Mouse (Mus musculus): ENCODE measurements around the gene Camsap2. TPM values are rescaled to one million over a fixed set of nuclear protein-coding genes. Genes with fewer than 3 reads are reported as not detected.

The Camsap2 gene
- polyA plus RNA-seq, 1 experiment from 2014 or later: 8.6 TPM

GRCm38 (mm10) chr1:136258495-136258894, 87.4 kb downstream of the Camsap2 start:
- ATAC-seq (replicated peaks; ENCODE audit: low FRiP score, low read depth): no peak
- Histone ChIP-seq H3K27me3 (ENCODE audit: insufficient read depth, low read length) (peaks cover 55% of the 10 kb centered on the region), H3K4me2 (ENCODE audit: low read length) (no peak overlapping the region), H3K9me3 (replicated peaks; ENCODE audit: low read length) (no peaks in the 10 kb centered on the region), H3K4me3 (replicated peaks; ENCODE audit: low read depth, low read length) (no peak overlapping the region), H3K9ac (ENCODE audit: low read depth, low read length) (no peak overlapping the region), H3K4me1 (replicated peaks; ENCODE audit: insufficient read depth, low read length) (peaks cover 12% of the 10 kb centered on the region; the same call in 1 of the 2 replicates), H3K27ac (no peak overlapping the region), H3K36me3 (ENCODE audit: insufficient read depth, low read length) (no peaks in the 10 kb centered on the region)
- 75% methylated on average over 9 of the region's 9 CpGs for WGBS
- no peak for TF ChIP-seq CTCF (IDR thresholded peaks at IDR 0.05; ENCODE audit: low read depth)
- no peak for DNase-seq (ENCODE audit: low spot score)

DNA sequence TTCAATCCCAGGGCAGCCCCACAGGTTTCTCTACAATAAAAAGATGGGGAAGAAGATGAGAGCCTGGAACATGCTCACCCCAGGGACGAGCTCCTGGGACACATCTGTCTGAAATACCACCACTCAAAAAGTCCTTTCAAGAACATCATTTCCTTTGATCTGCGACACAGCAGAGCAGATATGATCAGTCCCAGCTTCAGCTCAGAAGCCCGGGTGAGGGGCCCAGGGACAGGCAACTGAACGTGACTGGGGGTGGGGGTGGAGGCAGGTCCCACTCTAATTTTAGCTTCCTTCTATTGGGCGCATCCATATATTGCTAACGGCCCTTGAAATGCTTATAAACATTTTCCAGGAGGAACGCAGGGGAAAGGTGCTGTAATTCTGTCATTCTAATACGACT, 90.2 kb downstream of the Camsap2 start:
- Histone ChIP-seq H3K4me2 (ENCODE audit: low read length) (no peak overlapping the region), H3K27me3 (ENCODE audit: insufficient read depth, low read length) (peaks cover 38% of the 10 kb centered on the region), H3K9ac (ENCODE audit: low read depth, low read length) (no peak overlapping the region), H3K4me3 (replicated peaks; ENCODE audit: low read depth, low read length) (no peak overlapping the region), H3K36me3 (ENCODE audit: insufficient read depth, low read length) (no peaks in the 10 kb centered on the region), H3K27ac (no peak overlapping the region), H3K4me1 (replicated peaks; ENCODE audit: insufficient read depth, low read length) (peaks cover 9% of the 10 kb centered on the region; the same call in 1 of the 2 replicates), H3K9me3 (replicated peaks; ENCODE audit: low read length) (no peaks in the 10 kb centered on the region)
- ATAC-seq (replicated peaks; ENCODE audit: low FRiP score, low read depth): no peak
- WGBS: 45% methylated on average over 8 of the region's 8 CpGs
- TF ChIP-seq CTCF (IDR thresholded peaks at IDR 0.05; ENCODE audit: low read depth): no peak
- no peak for DNase-seq (ENCODE audit: low spot score)

GRCm38 (mm10) chr1:136255174-136255573, 90.7 kb downstream of the Camsap2 start:
- no peak overlapping the region for H3K27ac ChIP-seq
- ATAC-seq (replicated peaks; ENCODE audit: low FRiP score, low read depth): no peak
- no peak for TF ChIP-seq CTCF (IDR thresholded peaks at IDR 0.05; ENCODE audit: low read depth)

GRCm38 (mm10) chr1:136254503-136255065, 91.3 kb downstream of the Camsap2 start:
- no peak for TF ChIP-seq CTCF (IDR thresholded peaks at IDR 0.05; ENCODE audit: low read depth)
- Histone ChIP-seq H3K4me1 (replicated peaks; ENCODE audit: insufficient read depth, low read length) (no peaks in the 10 kb centered on the region), H3K4me2 (ENCODE audit: low read length) (no peak overlapping the region), H3K4me3 (replicated peaks; ENCODE audit: low read depth, low read length) (no peak overlapping the region), H3K27ac (no peak overlapping the region), H3K27me3 (ENCODE audit: insufficient read depth, low read length) (peaks cover 27% of the 10 kb centered on the region), H3K36me3 (ENCODE audit: insufficient read depth, low read length) (no peaks in the 10 kb centered on the region), H3K9ac (ENCODE audit: low read depth, low read length) (no peak overlapping the region), H3K9me3 (replicated peaks; ENCODE audit: low read length) (no peaks in the 10 kb centered on the region)
- WGBS: 82% methylated on average over 10 of the region's 10 CpGs
- DNase-seq (ENCODE audit: low spot score) (no peak), ATAC-seq (replicated peaks; ENCODE audit: low FRiP score, low read depth) (no peak)

More at GRCm38 (mm10) chr1:136255174-136255573, 90.7 kb downstream of the Camsap2 start:
- Histone ChIP-seq H3K36me3 (ENCODE audit: insufficient read depth, low read length) (no peaks in the 10 kb centered on the region), H3K4me3 (replicated peaks; ENCODE audit: low read depth, low read length) (no peak overlapping the region), H3K27me3 (ENCODE audit: insufficient read depth, low read length) (peaks cover 33% of the 10 kb centered on the region), H3K4me2 (ENCODE audit: low read length) (no peak overlapping the region), H3K9ac (ENCODE audit: low read depth, low read length) (no peak overlapping the region), H3K9me3 (replicated peaks; ENCODE audit: low read length) (no peaks in the 10 kb centered on the region), H3K4me1 (replicated peaks; ENCODE audit: insufficient read depth, low read length) (0 out of 2 replicates have a peak, but pooled peaks cover 4% of the 10 kb centered on the region)
- WGBS: 36% methylated on average over 6 of the region's 6 CpGs
- no peak for DNase-seq (ENCODE audit: low spot score)

- 18% methylated on average over 2 of the region's 2 CpGs for WGBS
Measured at GRCm38 (mm10) chr1:136253472-136253871, 92.4 kb downstream of the Camsap2 start.

GRCm38 (mm10) chr1:136249662-136250061, 96.2 kb downstream of the Camsap2 start:
- 22% methylated on average over 5 of the region's 5 CpGs for WGBS
- no peak overlapping the region for H3K9ac ChIP-seq (ENCODE audit: low read depth, low read length)
- H3K4me3 ChIP-seq (replicated peaks; ENCODE audit: low read depth, low read length): no peak overlapping the region
- no peak for TF ChIP-seq CTCF (IDR thresholded peaks at IDR 0.05; ENCODE audit: low read depth)
- H3K4me2 ChIP-seq (ENCODE audit: low read length): no peak overlapping the region
- H3K27me3 ChIP-seq (ENCODE audit: insufficient read depth, low read length): no peaks in the 10 kb centered on the region
- H3K4me1 ChIP-seq (replicated peaks; ENCODE audit: insufficient read depth, low read length): no peaks in the 10 kb centered on the region
- no peaks in the 10 kb centered on the region for H3K9me3 ChIP-seq (replicated peaks; ENCODE audit: low read length)
- ATAC-seq (replicated peaks; ENCODE audit: low FRiP score, low read depth) (no peak), DNase-seq (ENCODE audit: low spot score) (no peak)
- no peak overlapping the region for H3K27ac ChIP-seq
- no peaks in the 10 kb centered on the region for H3K36me3 ChIP-seq (ENCODE audit: insufficient read depth, low read length)

More at GRCm38 (mm10) chr1:136253472-136253871, 92.4 kb downstream of the Camsap2 start:
- Histone ChIP-seq H3K4me1 (replicated peaks; ENCODE audit: insufficient read depth, low read length) (no peaks in the 10 kb centered on the region), H3K4me3 (replicated peaks; ENCODE audit: low read depth, low read length) (no peak overlapping the region), H3K4me2 (ENCODE audit: low read length) (no peak overlapping the region), H3K36me3 (ENCODE audit: insufficient read depth, low read length) (no peaks in the 10 kb centered on the region), H3K27me3 (ENCODE audit: insufficient read depth, low read length) (peaks cover 16% of the 10 kb centered on the region), H3K9ac (ENCODE audit: low read depth, low read length) (no peak overlapping the region), H3K9me3 (replicated peaks; ENCODE audit: low read length) (no peaks in the 10 kb centered on the region), H3K27ac (no peak overlapping the region)
- no peak for DNase-seq (ENCODE audit: low spot score)
- no peak for TF ChIP-seq CTCF (IDR thresholded peaks at IDR 0.05; ENCODE audit: low read depth)
- ATAC-seq (replicated peaks; ENCODE audit: low FRiP score, low read depth): no peak

GRCm38 (mm10) chr1:136247393-136247792, 98.5 kb downstream of the Camsap2 start:
- Histone ChIP-seq H3K4me3 (replicated peaks; ENCODE audit: low read depth, low read length) (no peak overlapping the region), H3K27me3 (ENCODE audit: insufficient read depth, low read length) (no peaks in the 10 kb centered on the region), H3K4me1 (replicated peaks; ENCODE audit: insufficient read depth, low read length) (no peaks in the 10 kb centered on the region), H3K27ac (no peak overlapping the region), H3K9me3 (replicated peaks; ENCODE audit: low read length) (no peaks in the 10 kb centered on the region), H3K36me3 (ENCODE audit: insufficient read depth, low read length) (no peaks in the 10 kb centered on the region), H3K4me2 (ENCODE audit: low read length) (no peak overlapping the region), H3K9ac (ENCODE audit: low read depth, low read length) (no peak overlapping the region)
- 86% methylated on average over 5 of the region's 5 CpGs for WGBS
- ATAC-seq (replicated peaks; ENCODE audit: low FRiP score, low read depth) (no peak), DNase-seq (ENCODE audit: low spot score) (no peak)
- no peak for TF ChIP-seq CTCF (IDR thresholded peaks at IDR 0.05; ENCODE audit: low read depth)
